Mouse (Mus musculus) gastrocnemius, postnatal 10 days (tissue): ENCODE measurements around the gene Sirt2. TPM values are rescaled to one million over a fixed set of nuclear protein-coding genes. Genes with fewer than 3 reads are reported as not detected.

Experiments
- DNase-seq: peaks from one replicate; pipeline ENCODE4 v3.0.0; 2021; ENCODE audit warnings: mixed read lengths
- total RNA-seq, 2 experiments: library from RNA; stranded (reverse); gene quantifications; 2 replicates each; pipeline ENCODE4 v1.2.3; 2021

The Sirt2 gene
- total RNA-seq, 2 experiments from 2014 or later: 78.5 to 80.4 TPM

DNA sequence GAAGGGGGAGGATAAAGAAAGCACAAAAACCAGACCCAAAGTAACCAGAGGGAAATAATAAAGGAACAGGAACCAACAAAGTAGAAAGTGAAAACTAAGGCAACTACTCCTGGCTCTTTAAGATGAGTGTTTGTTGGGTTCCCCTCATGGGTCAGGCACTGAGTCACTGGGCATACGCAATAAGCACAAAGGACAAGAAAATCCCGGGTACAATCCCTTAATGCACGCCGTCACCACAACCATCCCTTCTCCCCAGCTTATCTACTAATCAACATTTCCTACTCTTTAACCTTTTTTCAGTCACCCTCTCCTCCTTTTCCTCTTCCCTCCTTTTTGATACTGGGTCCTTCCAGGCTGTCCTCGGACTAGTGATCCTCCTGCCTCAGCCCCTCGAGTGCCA is 1.3 kb upstream of the Sirt2 start:
- DNase-seq: no peak

DNA sequence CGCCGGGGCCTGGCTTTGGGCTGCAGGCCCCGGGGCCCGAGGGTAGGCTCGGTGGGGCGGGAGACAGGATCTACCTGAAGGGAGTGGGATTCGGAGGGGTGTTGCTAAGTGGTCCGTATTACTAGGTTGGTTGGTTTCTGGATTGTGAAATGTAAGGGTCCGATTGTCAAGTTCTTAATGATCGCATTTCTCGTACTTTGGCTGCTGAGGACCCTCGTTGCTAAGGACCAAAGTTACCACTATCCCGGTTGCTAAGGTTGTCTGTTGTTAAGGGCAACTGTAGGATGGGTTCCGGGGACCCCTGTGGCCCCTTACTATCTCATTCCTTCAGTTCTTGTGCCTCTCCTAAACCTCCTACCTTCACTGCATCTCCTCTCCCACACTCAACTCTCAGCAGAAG is 375 bp downstream of the Sirt2 start:
- no peak for DNase-seq

DNA sequence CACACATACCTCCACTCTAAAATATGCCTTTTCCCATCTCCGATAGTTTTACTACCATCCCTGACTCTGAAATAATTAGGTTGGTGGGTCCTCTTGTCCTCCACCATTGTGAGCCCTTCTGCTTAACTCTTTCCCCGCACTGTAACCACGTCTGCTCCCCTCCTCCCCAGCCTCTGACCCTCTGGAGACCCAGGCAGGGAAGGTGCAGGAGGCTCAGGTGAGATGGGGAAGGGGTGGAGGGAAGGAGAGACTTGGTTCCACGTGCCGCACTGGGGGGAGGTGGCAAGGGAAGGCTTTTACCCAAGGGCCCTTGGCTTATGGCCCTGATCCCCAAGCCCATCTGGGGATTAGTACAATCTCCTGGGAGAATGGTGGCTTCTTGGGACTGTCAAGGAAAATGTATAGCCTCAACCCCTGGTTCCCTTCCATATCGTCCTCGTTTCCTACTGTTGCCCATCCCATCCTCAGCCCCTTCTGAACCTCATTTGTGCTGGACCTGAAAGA is 979 bp downstream of the Sirt2 start, which contains the start of gene Nfkbib:
Gene Nfkbib, minus strand, starts transcription at position 51 of the 504 bp plus-strand sequence.
- DNase-seq: no peak

DNA sequence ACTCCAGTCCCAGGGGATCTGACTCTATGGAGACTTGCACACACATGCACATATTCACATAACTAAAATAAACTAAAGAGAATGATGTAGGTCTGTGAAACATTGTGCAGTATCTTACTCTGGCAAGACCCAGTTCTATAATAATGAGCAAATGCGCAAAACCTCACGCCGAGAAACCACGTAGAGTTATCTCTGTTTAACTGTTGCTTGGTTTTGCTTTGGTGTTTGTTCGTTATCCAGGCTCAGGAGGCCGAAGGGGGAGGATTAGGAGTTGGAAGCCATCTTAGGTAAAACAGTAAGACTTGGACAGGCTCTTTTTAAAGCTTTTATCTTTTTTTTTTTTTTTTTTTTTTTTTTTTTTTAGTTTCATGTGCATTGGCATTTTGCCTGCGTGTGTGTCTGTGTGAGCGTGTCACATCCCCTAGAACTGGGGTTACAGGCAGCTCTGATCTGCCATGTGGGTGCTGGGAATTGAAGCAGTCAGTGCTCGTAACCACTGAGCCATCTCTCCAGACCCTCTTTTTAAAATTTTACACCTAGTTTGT is 3.0 kb downstream of the Sirt2 start:
- no peak for DNase-seq

DNA sequence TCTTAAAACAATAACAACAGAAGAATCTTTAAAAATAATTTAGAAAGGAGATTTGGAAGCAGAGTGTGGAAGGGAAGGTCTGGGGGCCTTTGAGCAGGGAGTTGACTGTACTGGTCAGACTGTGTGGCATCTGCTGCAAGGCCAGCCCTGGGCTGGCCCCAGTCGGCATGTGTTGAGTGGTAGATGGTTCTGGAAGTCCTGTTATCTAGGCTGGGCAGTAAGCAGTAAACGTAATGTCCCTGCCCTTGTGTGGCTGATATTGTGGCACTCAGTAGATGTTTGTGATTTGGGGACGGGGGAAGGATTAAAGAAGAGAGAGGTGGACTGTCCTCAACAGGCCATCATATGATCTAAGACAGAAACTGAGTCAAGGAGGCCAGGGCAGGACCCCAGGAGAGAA is 3.8 kb downstream of the Sirt2 start:
- no peak for DNase-seq

DNA sequence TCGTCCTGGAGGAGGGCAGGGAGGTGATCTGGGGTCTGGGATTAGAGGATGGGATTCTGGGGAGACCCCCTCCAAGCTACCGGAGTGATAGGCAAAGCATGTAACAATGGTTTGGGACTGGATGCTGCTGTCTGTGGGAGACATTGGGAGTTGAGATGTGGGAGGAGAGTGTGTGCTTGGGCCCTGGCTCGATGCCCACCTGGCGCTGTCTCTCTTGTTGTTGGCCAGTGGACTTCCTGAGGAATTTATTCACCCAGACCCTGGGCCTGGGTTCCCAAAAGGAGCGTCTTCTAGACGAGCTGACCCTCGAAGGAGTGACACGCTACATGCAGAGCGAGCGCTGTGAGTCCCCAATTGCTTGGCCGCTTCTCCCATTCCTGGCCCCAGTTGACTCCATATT is 5.3 kb downstream of the Sirt2 start:
- DNase-seq: no peak

DNA sequence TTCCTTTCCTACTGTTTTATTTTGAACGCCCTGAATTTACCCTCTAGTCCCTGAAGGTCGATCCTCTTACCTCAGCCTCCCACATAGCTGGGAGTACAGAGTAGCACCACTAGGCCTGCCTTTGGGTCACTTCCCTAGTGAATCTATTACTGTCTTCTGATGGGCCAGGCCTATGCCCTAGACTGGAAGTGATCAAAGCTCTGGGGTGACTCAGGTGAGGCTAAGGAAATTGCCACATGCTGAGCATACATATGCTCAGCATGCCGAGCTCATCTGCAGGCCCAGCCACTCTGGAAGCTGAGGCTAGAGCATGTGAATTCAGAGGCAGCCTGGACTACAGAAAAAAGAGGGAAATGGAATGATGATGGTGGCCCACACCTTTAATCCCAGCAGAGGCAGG is 6.6 kb downstream of the Sirt2 start:
- no peak for DNase-seq

DNA sequence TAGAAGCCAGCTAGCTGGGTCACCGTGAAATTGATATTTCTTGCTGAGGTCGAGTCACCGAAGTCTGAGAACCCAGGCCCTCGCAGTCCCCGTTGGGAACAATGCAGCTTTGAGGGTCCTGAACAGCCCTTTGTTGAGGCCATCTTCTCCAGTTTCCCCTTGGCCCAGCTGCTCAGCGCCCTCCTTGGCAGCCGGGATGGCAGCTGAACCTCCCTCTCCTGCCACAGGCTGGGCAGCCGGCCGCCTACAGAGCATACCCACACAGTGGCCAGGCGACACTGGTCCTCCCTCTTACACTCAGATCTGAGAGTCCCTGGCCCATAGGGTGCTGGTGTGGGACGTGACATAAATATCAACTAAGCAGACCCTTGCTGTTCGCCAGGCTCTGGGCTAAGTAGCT is 7.6 kb downstream of the Sirt2 start:
- peak; percentile 41 for DNase-seq

DNA sequence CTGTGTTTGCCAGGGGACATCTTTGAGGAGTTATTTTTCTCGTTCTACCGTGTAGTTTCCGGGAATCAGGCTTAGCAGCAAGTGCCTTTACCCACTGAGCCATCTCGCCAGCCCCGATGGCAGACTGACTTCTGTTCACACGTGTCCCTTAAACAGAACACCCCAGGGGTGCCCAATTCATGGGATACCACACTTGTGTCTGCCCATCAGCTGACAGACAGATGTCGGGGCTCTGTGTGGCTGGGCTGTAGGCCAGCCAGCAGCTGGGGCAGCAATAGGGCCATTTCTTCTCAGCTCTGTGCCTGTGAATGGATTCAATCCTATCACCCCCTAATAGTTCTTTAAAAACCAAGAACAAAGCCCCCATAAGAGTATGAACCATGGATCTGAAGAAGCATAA is 8.6 kb downstream of the Sirt2 start:
- no peak for DNase-seq

DNA sequence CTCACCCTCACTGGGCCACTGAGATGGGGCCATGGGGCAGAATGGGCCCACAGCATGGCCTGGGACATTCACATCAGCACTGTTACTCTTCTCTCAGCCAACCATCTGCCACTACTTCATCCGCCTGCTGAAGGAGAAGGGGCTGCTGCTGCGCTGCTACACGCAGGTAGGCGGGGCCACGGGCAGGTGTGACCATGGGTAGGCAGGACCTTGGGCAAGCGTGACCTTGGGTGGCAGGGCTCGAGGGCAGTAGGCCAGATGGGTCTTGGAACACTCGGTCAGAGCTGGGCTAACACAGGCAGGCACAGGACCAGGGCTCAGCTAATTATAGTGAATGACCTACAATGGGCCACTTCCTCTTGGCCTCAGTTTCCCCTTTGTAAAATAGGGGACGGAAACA is 12.3 kb downstream of the Sirt2 start:
- DNase-seq: no peak

DNA sequence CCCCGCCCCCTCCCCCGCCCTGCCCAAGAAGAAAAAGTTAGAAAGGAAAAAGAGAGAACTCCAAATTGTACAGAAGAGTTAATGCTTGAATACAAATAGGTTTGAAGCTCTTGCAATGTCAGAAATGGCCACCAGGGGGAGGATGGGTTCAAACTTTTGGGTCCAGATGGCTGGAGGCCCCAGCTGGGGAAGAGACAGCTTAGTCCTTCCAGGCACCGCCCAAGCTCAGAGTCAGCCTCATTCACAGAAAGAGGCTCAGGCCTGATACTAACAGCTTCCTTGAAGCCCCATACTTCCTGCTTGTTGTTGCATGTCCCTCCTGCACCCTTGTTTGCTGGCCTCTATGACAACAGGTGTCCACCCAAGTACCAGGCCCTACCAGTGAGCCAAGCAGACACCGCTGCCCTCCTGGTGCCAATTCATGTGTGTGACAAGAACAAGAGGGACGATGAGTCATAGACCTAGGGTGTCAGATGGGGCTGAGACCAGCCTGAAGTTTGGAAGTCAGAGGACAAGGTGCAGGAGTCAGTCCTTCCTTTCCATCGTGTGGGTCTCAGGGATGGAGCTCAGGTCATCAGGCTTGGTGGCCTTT is 13.6 kb downstream of the Sirt2 start:
- peak; percentile 94 for DNase-seq

DNA sequence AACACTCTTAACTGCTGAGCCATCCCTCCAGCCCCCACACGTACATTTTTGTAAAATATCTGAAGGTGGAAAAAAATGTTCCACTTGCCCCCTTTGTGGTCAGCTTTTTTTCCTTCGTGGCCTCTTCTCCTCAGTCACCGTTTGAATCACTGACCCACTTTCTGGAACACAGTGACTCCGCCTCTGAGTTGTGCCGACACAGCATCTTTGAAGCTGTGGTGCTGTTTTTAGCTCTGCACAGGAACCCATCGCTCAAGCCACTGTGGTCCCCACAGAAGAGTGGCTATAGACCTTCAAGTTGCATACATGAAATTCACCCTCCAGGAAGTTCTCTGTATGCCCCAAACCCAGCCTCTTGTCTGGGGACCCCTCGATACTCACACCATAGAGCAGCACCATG is 14.3 kb downstream of the Sirt2 start:
- no peak for DNase-seq

DNA sequence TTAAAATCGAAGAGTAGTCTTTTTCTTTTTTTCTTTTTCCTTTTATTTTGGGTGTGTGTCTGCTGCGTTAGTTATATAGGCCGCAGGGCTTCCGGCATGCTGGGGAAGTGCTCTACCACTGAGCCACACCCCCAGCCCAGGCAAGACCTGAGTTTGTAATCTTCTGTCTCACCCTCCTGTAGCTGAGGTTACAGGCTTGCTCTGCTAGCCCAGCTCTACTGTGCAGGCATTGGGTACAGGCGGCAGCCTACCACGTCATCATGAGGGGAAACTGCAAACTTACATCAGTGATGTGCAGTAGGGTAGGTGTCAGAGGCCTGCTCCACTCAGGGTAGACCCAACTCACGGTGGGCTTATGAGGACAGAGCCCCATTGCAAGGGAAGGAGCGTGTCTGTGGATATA is 14.7 kb downstream of the Sirt2 start:
- no peak for DNase-seq

DNA sequence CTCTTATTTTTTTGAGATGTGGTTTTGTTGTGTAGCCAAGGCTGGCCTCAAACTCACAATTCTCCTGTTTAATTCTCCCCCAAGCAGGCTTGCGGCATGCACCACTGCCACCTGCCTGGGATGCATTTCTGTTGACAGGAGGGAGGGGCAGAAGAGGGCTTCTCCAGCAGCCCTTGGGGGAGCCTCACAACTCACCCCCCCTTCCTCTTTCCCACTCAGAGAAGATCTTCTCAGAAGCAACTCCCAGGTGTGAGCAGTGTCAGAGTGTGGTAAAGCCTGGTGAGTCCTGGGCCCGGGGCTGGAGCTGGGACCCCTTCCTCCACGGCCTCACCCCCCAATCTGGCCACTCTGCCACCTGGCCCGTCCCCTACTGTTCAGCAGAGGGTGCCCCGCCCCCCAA is 18.6 kb downstream of the Sirt2 start:
- no peak for DNase-seq

DNA sequence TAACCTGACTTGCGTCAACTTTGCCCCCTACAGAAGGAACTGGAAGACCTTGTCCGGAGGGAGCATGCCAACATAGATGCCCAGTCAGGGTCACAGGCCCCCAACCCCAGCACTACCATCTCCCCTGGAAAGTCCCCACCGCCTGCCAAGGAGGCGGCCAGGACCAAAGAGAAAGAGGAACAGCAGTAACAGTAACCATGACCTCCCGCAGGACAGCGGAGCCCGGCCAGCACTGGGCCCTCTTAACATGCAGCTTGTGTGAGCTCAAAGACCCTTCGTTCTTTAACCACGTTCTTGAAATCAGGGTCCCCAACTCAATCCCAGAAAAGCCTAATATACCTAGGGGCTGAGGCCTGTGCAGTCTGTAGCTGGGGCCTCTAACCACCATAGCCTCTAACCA is 21.3 kb downstream of the Sirt2 start:
- DNase-seq: no peak

DNA sequence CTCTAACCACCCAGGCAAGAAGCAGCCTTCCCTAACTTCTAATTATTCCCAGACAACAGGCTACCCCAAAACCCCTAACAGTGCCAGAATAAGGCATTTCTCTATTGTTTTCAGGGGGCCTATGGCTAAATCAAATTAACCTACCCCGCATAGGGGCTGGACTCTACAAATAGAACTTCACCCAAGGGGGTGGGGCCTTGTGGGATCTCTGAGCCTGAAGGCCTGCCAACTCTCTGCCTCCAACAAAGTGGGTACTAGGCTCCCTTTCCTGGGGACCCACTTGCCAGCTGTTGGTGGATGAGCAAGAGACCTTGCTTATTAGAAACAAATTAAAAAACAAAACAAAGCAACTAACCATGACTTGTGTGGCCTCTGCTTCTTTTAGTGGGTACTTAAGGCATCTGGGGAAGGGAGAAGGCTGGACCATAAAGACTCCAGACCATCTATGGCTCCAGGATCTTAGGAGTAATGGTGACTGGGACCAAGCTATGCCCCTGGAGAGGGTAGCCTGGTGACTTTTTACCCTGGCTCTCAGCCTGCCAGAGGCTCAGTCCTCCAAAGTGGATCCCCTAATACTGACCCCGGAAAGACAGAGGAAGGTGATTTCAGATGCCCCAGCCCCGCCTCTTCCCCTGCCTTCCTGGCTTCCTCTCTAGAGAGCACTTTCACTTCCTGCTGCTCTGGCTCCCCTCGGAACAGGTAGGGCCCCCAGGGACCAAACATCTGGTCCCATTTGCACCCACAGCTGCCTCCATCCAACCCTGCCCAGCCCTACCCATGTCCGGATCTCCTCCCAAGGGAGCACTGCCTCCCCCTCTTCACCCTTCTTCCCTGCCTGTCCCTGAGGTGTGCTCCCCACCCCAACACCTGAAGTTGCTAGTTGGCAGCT is 22.0 kb downstream of the Sirt2 start, which contains the start of gene Rinl:
Gene Rinl, plus strand, starts transcription at position 663 of the 889 bp plus-strand sequence.
- no peak for DNase-seq

DNA sequence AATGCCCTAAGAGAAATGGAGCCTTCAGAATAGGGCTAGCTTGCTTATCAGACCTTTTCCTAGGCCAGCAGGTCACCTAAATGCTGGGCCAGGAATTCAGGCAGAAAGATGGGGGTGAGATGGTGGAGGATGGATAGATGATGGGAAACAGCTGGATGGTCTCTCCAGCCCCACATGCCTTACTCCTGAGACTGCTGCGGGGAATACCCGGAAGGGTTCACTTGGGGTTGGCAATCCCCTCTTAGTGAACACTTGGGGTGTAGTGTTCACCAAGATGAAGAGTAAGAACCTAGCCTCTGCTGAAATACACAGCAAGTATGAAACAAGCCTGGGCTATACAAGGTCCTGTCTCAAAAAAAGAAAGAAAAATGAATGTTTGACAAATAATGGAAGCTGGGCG is 22.7 kb downstream of the Sirt2 start:
- DNase-seq: no peak

DNA sequence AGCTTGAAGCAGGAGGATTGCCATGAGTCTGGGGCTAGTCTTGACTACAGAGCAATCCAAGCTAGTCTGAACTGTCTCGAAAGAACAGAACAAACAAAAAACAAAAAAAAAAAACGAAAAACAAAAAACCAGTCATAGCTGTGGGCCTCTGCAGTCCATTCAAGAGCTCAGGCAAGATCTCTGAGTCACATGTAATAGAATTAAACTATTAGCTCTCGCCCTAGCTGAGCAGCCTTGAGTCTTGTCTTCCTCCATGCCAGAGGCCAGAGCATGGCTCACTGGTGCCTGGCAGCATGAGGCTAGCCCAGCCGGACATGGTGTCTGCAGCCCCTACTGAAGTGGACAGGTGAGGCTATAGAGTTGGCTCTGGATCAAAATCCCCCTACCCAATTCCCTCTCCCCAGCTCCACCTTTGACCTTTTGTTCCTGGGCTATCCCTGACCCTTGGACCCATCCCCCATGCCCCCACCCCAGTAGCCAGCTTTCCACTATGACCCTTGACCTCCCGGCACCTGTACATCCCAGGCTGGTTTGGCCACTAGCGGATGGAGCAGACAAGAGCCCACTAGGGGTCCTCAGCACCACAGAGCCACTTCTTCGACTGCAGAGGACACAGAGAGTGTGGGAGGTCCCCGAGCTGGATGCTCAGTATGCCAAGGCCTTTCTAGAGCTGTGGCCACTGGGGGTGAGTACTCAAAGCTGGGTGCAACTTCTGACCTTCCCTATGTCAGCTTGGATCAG is 23.7 kb downstream of the Sirt2 start:
- DNase-seq: no peak

DNA sequence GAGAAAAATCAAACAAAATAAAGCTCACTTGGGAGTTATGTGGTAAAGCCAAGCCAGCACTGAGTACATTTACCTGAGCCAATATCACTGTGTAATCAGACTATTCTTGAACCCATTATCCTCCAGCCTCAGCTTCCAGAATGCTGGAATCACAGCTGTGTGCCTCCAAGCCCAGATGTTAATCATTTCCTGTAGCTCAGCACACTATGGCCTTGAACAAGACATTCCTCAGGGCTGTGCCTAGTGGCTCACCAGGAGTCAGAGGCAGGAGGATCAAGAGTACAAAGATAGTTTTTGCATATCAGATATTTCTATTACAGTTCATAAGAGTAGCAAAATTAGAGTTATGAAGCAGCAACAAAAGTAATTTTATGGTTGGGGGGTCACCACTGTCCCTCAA is 25.2 kb downstream of the Sirt2 start:
- DNase-seq: no peak

DNA sequence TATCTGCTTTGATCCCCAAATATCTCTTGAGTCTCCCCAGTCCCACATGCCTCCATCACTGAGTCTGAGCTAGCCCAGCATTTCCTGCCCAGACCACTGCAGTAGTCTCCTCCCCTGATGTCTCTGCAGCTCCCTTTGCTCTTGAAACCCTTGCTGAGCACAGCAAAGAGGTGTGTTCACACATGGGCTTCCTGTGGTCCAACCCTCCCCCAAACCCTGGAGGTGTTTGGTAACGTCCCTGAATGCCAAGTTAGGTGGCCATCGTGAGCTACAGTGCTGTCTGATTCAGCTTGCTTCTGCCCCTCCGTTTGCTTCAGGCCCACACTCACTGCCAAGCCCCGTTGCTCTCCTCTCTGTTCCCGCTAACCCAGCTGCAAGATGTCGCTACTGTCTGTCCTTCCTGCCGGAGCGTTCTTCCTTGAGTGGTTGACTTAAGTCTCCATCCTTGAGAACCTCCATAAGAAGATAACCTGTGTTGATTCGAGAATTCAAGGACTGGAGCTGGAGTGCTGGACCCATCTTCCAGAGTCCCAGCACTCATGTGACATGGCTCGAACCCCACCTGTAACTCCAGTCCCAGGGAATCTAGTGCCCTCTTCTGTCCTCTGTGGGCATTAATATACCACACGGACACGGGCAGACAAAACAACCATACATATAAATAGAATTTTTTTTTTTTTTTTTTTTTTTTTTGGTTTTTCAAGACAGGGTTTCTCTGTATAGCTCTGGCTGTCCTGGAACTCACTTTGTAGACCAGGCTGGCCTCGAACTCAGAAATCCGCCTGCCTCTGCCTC is 26.1 kb downstream of the Sirt2 start:
- no peak for DNase-seq

DNA sequence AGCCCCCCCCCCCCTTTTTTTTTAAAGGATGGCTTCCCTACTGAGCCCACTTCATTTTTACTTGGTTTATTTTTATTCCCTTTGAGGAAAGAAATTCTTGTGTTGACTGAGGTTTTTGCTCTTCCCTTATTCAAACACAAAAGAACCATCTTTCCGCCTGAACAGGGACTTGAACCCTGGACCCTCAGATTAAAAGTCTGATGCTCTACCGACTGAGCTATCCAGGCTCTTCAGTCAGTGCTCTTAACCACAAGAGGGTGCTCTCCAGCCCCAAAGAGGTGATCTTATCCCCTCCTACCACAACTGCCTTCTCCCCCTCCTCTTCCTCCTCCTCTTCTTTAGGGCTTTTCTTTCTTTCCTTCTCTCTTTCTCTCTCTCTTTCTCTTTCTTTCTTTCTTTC is 27.3 kb downstream of the Sirt2 start:
- no peak for DNase-seq

DNA sequence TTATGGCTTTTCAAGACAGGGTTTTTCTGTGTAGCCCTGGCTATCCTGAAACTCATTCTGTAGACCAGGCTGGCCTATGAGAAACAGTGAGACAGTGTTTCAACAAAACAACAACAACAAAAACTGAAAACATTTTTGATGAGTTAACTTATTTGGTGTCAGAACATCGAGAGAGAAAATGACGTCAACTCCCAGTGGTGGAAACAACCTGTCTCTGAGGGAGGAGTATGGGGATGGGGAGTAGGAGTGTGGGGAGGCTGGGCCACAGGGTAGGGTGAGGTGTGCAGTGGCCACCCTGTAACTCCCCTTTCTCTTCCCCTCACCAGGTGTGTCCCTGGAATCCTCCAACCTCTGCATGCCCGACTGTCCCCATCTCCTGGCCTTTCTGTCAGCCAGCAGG is 28.0 kb downstream of the Sirt2 start:
- DNase-seq: no peak
